In genomic region chr3:79829289-79829688, GRCm38 (mm10) we compare ENCODE assay signal across 26 mouse cellular contexts.
"Had no signal": no experiment of that assay in that cellular context is flagged by ENCODE, and none has a peak within 500 bp of the region (broad histone marks: within the 10 kb centered on the region; RNA-seq: fewer than 3 reads in every experiment).

No protein-coding gene starts in this region.

- ATAC-seq: forebrain, embryonic 16.5 days; inflammation-experienced regulatory T-cells, adult 6 months; intestine, embryonic 15.5 days; intestine, postnatal 0 days; liver, embryonic 12.5 days had no signal

- H3K36me3 ChIP-seq: heart, embryonic 15.5 days; hindbrain, embryonic 10.5 days; hindbrain, embryonic 12.5 days; intestine, embryonic 15.5 days; limb, embryonic 13.5 days; limb, embryonic 15.5 days had no signal

- H3K27ac ChIP-seq: gastrocnemius, adult 2 months; heart, adult 2 months; heart, embryonic 13.5 days; heart, embryonic 15.5 days; hindbrain, embryonic 10.5 days; hindbrain, embryonic 12.5 days; intestine, embryonic 15.5 days; layer of hippocampus, adult 2 months; limb, embryonic 13.5 days; limb, embryonic 15.5 days; liver, embryonic 12.5 days had no signal

- H3K4me2 ChIP-seq: heart, embryonic 11.5 days; heart, embryonic 13.5 days; heart, embryonic 15.5 days; hindbrain, embryonic 12.5 days; intestine, embryonic 15.5 days; limb, embryonic 13.5 days; limb, embryonic 15.5 days; liver, embryonic 12.5 days had no signal

- H3K9ac ChIP-seq: heart, embryonic 13.5 days; heart, embryonic 15.5 days; hindbrain, embryonic 12.5 days; intestine, embryonic 15.5 days; limb, embryonic 13.5 days; limb, embryonic 15.5 days; liver, embryonic 12.5 days had no signal

- H3K4me1 ChIP-seq: hindbrain, embryonic 10.5 days; hindbrain, embryonic 12.5 days; intestine, embryonic 15.5 days; limb, embryonic 13.5 days; limb, embryonic 15.5 days; liver, embryonic 12.5 days had no signal

- DNase-seq: gastrocnemius, adult 2 months; gastrocnemius, postnatal 10 days; gastrocnemius, postnatal 25 days; heart, adult 2 months; heart, postnatal 4 days; kidney, adult 18-20 months; kidney, adult 8-10 months; kidney, postnatal 10 days; kidney, postnatal 25 days; kidney, postnatal 4 days; layer of hippocampus, adult 9-11 months; layer of hippocampus, postnatal 36 days; left cerebral cortex, postnatal 4 days had no signal

- H3K27me3 ChIP-seq: heart, embryonic 13.5 days; heart, embryonic 15.5 days; hindbrain, embryonic 12.5 days; intestine, embryonic 15.5 days; limb, embryonic 13.5 days; limb, embryonic 15.5 days; liver, embryonic 12.5 days had no signal

- H3K9me3 ChIP-seq: heart, embryonic 13.5 days; heart, embryonic 15.5 days; hindbrain, embryonic 10.5 days; hindbrain, embryonic 12.5 days; intestine, embryonic 15.5 days; limb, embryonic 13.5 days; limb, embryonic 15.5 days; liver, embryonic 12.5 days had no signal

- H3K4me3 ChIP-seq: gastrocnemius, adult 2 months; heart, adult 2 months; heart, embryonic 13.5 days; heart, embryonic 15.5 days; hindbrain, embryonic 10.5 days; hindbrain, embryonic 12.5 days; intestine, embryonic 15.5 days; layer of hippocampus, adult 2 months; limb, embryonic 13.5 days; limb, embryonic 15.5 days; liver, embryonic 12.5 days had no signal
